ENCODE assay signal across 21 mouse cellular contexts in genomic region chr12:113256628-113257027, GRCm38 (mm10).
DNase-seq lines count a peak whose midpoint lies in the region; TF ChIP-seq lines count a peak whose summit lies in the region.
"Had no signal": no experiment of that assay in that cellular context is flagged by ENCODE, and none has a peak within 500 bp of the region (broad histone marks: within the 10 kb centered on the region; RNA-seq: fewer than 3 reads in every experiment).

No protein-coding gene starts in this region.

- no peak overlapping the region for H3K9ac ChIP-seq in liver, adult 2 months (ENCODE audit: low read depth, low read length)
- H3K9ac ChIP-seq: embryonic facial prominence, embryonic 13.5 days; embryonic facial prominence, embryonic 15.5 days; forebrain, embryonic 12.5 days had no signal

- no peak for TF ChIP-seq CTCF in liver, adult 2 months (IDR thresholded peaks at IDR 0.05; ENCODE audit: low read depth, low read length)
- TF ChIP-seq CTCF in thymus, adult 2 months (IDR thresholded peaks at IDR 0.05; ENCODE audit: borderline replicate concordance, control insufficient read depth, extremely low read depth, insufficient read depth, low read length, poor library complexity): no peak

- no peak overlapping the region for H3K27ac ChIP-seq in liver, adult 2 months (replicated peaks; ENCODE audit: insufficient read depth, low read depth, low read length)
- no peak overlapping the region for H3K27ac ChIP-seq in thymus, adult 2 months (ENCODE audit: control insufficient read depth, insufficient read depth, low read length)
- H3K27ac ChIP-seq: embryonic facial prominence, embryonic 13.5 days; embryonic facial prominence, embryonic 15.5 days; forebrain, embryonic 10.5 days; forebrain, embryonic 12.5 days had no signal

- DNase-seq in liver, adult 2 months (ENCODE audit: extremely low read depth, low read depth, low spot score): peak; percentile 78
- DNase-seq in liver (no peak), A20 (ENCODE audit: low read depth, low spot score) (peak; percentile 47)
- DNase-seq in induced T-regulatory cell, adult 2 months (ENCODE audit: low read depth): peak; percentile 29
- DNase-seq in urinary bladder, postnatal 14 days (ENCODE audit: low spot score): no peak
- no peak for DNase-seq in thymus, adult 2 months
- DNase-seq: adrenal gland, adult 8-10 months; adrenal gland, postnatal 25 days; cerebellum, adult 11 months; cerebellum, adult 18-20 months; cerebellum, adult 8-10 months; cerebellum, adult 9-11 months; cerebellum, postnatal 14 days; cerebellum, postnatal 36 days; embryo, embryonic 11 days had no signal

- H3K36me3 ChIP-seq in liver, adult 2 months (ENCODE audit: control insufficient read depth, insufficient read depth, low read length): no peaks in the 10 kb centered on the region
- no peaks in the 10 kb centered on the region for H3K36me3 ChIP-seq in thymus, adult 2 months (ENCODE audit: control insufficient read depth, insufficient read depth, low read length)
- H3K36me3 ChIP-seq: embryonic facial prominence, embryonic 13.5 days; embryonic facial prominence, embryonic 15.5 days; forebrain, embryonic 10.5 days; forebrain, embryonic 12.5 days; G1E had no signal

- H3K27me3 ChIP-seq in liver, adult 2 months (ENCODE audit: control insufficient read depth, insufficient read depth, low read length): no peaks in the 10 kb centered on the region
- no peaks in the 10 kb centered on the region for H3K27me3 ChIP-seq in thymus, adult 2 months (ENCODE audit: control insufficient read depth, insufficient read depth, low read length)
- H3K27me3 ChIP-seq: embryonic facial prominence, embryonic 13.5 days; embryonic facial prominence, embryonic 15.5 days; forebrain, embryonic 12.5 days had no signal

- 100% methylated on average over 2 of the region's 2 CpGs for WGBS in liver, adult 2 months
- 89% methylated on average over 2 of the region's 2 CpGs for WGBS in thymus, adult 2 months

- no peaks in the 10 kb centered on the region for H3K79me2 ChIP-seq in liver, adult 2 months (ENCODE audit: control insufficient read depth, insufficient read depth, low read length)

- H3K4me1 ChIP-seq in liver, adult 2 months (ENCODE audit: control insufficient read depth, insufficient read depth, low read length): peaks cover 5% of the 10 kb centered on the region
- no peaks in the 10 kb centered on the region for H3K4me1 ChIP-seq in thymus, adult 2 months (replicated peaks; ENCODE audit: control insufficient read depth, insufficient read depth, low read length)
- H3K4me1 ChIP-seq: embryonic facial prominence, embryonic 13.5 days; embryonic facial prominence, embryonic 15.5 days; forebrain, embryonic 10.5 days; forebrain, embryonic 12.5 days had no signal

- no peak for TF ChIP-seq POLR2A in liver, adult 2 months (IDR thresholded peaks at IDR 0.05; ENCODE audit: extremely low read depth, insufficient read depth, low read length)
- no peak for TF ChIP-seq POLR2A in thymus, adult 2 months (IDR thresholded peaks at IDR 0.05; ENCODE audit: control insufficient read depth, extremely low read depth, insufficient read depth, low read length, poor library complexity)

- no peak overlapping the region for H3K4me3 ChIP-seq in liver, adult 2 months (ENCODE audit: insufficient read depth, low read depth, low read length)
- no peak overlapping the region for H3K4me3 ChIP-seq in thymus, adult 2 months (ENCODE audit: control insufficient read depth, insufficient read depth, low read length)
- H3K4me3 ChIP-seq: embryonic facial prominence, embryonic 13.5 days; embryonic facial prominence, embryonic 15.5 days; erythroblast, embryonic 14.5 days; forebrain, embryonic 10.5 days; forebrain, embryonic 12.5 days had no signal

Comparison
In these comparisons a context has a peak if more than half of its experiments do, and no peak if none do; other contexts are left out.
1. DNase-seq: peak in liver, adult 2 months (single experiment), A20 (single experiment) and induced T-regulatory cell, adult 2 months (single experiment); none in liver (single experiment), urinary bladder, postnatal 14 days (single experiment) and thymus, adult 2 months (single experiment).